Mouse (Mus musculus): ENCODE results near the gene Ric3. TPM values are rescaled to one million over a fixed set of nuclear protein-coding genes. Genes with fewer than 3 reads are reported as not detected.

Ric3 gene
- total RNA-seq, 1 experiment from 2014 or later = 3.3 TPM

DNA sequence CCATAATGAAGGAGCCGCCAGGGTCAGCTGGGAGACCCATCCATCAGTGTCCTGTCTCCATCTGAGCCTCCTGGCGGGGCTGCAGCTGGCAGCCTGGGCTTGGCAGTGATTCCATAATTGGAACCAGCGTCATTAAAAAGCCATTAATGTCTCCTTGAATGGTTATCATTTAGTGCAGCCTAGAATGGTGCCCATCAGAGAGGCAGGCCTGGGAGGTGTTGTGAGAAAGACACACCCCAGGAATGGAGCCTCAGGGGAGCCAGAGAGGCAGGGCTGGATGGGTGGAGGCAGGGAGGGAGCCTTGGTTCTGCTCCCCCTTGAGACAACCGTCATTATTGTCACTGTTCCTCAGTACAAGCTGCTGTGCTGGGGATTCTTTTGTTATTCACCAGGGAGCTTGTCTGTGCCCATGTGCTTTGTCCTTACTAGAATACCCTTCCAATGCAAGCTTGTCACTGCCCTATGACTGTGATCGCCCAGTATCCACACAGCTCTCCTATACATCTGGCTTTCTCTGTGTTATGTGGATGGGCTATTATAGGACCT is 66.7 kb downstream of the Ric3 start:
- no peak for ATAC-seq (replicated peaks in 1 of 2; ENCODE audit: insufficient read depth in 1 of 2, low FRiP score in 2 of 2, low TSS enrichment in 1 of 2, low read depth in 1 of 2, poor library complexity in 2 of 2, severe bottlenecking in 2 of 2)

DNA sequence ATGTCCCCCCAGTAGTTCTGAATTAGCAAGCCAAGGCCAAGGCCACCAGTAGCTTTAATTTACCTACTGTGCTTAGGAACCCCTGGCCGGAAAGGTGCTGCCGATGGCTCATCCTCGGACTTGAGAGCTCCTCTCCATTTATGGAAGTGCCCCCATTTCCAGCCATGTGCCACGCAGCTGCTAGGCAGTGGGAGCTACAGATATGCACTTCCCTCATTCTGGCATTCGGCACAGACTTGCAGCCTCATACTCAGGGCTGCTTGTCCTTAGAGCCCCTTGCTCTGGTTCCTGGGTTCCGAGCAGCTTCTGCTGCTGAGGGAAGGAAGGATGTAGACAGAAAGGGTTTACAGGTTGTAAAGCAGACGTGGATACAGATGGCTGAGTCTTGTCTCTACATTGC is 68.3 kb downstream of the Ric3 start:
- ATAC-seq (replicated peaks in 1 of 2; ENCODE audit: insufficient read depth in 1 of 2, low FRiP score in 2 of 2, low TSS enrichment in 1 of 2, low read depth in 1 of 2, poor library complexity in 2 of 2, severe bottlenecking in 2 of 2) = no peak

DNA sequence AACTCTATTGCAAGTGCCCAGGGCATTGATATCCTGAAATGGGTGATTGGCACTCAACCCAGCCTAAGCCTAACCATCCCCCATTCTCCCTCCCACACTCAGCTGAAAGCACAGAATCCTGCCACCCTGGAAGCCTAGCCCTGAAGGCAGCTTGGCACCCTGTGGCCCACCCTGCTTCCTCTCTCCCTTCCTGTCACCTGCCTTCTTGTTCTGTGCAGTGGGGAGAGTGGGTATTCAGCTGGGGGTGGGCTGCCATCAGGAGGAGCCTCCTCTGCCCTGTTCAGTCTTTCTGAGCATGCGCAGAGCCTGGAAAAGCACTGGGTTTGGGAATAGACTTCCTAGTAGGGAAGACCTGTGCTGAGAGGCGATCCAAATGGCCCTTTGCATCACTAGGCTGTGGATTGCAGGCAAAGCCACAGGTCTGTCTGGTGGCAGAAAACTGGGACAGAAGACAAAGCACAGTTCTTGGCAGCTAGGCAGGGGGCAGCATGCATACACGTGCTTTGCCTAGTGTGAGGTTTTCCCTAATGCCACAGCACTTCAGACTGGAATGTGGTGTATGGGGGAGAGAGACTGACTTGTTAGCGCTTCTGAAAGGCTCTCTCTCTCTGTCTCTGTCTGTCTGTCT is 70.0 kb downstream of the Ric3 start:
- ATAC-seq (replicated peaks in 1 of 2; ENCODE audit: insufficient read depth in 1 of 2, low FRiP score in 2 of 2, low TSS enrichment in 1 of 2, low read depth in 1 of 2, poor library complexity in 2 of 2, severe bottlenecking in 2 of 2) = 0 out of 4 replicates have a peak, but pooled peaks of 1 of the 2 experiments have one; percentile 22

DNA sequence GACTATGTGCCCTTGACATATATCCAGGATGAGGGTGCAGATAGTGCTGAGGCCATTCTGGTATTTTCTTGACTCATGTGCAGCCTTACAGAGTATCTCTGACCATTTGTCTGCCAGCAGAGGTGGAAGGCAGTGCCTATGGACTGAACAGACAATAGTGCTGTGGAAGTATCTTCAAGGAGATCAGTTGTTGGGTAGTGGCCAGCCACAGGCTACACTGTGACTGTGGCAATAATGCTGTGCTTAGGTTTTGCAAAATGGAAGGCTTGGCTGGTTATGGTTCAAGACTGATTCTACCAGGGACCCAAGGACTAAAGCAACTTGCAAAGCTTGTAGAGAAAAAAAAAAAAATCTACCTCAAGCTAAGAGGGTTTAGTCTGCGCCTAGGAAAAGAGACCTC is 70.6 kb downstream of the Ric3 start:
- no peak for ATAC-seq (replicated peaks in 1 of 2; ENCODE audit: insufficient read depth in 1 of 2, low FRiP score in 2 of 2, low TSS enrichment in 1 of 2, low read depth in 1 of 2, poor library complexity in 2 of 2, severe bottlenecking in 2 of 2)

DNA sequence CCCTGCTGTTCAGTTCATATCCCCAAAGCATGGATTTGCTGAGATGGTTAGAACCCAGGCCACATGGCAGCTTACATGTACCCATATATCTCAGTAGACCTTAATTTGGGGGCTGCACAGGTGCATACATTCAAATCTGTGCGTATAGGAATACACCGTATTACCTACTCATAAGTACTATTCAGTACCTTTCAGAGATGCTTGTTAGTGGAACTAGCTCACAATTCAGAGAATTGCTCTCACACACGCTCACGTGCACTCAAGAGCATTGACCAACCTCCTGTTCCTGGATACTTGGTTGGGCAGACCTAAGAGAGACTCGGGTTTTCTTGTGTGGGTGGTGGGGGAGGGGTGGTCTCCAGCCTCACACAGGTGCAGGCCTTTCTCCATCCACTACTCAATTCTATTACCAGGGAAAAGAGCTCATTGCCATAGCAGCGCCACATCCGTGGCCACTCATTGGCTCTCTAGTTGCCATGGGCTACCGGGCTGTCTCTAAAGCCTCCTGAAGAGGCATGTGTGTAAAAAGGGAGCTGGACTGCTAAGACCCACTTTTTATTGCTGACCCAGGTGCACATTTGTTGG is 71.4 kb downstream of the Ric3 start:
- ATAC-seq (replicated peaks in 1 of 2; ENCODE audit: insufficient read depth in 1 of 2, low FRiP score in 2 of 2, low TSS enrichment in 1 of 2, low read depth in 1 of 2, poor library complexity in 2 of 2, severe bottlenecking in 2 of 2) = no peak

DNA sequence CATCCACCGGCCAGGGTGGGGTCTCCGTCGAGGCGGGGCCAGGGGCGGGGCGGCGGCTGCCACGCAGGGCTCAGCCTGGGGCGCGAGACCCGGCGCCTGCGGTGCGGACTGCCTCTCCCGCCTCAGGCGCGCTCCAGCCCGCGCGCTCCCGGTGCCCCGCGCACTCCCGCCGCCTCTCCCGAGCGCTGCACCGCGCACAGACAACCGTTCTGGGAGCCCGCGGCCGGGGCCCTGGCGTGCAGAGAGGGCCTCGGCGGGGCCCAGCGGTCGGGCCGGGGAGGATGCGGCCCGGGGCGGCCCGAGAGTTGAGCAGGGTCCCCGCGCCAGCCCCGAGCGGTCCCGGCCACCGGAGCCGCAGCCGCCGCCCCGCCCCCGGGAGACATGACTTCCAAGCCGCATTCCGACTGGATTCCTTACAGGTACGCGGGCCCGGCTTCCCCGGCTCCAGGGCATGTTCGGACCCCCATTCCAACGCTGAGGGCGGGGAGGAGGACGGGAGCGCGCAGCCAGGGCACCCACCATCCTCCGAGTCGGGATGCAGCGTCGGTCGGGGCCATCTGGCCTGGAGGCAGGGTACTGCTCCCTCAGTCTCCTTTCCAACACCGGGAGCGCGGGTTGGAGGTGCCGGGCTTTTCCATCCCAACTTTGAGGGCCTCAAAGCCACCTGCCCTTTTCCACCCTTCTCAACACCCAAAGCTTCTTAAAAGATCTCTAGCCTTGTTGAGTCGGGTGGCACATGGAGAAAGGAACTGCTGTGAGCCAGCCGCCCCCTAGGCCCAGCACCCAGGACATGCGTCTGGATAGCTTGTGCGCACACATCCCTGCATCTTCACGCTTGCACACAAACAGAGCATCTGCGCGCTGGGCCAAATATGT is 72.2 kb downstream of the Ric3 start:
- no peak for ATAC-seq (replicated peaks in 1 of 2; ENCODE audit: insufficient read depth in 1 of 2, low FRiP score in 2 of 2, low TSS enrichment in 1 of 2, low read depth in 1 of 2, poor library complexity in 2 of 2, severe bottlenecking in 2 of 2)

DNA sequence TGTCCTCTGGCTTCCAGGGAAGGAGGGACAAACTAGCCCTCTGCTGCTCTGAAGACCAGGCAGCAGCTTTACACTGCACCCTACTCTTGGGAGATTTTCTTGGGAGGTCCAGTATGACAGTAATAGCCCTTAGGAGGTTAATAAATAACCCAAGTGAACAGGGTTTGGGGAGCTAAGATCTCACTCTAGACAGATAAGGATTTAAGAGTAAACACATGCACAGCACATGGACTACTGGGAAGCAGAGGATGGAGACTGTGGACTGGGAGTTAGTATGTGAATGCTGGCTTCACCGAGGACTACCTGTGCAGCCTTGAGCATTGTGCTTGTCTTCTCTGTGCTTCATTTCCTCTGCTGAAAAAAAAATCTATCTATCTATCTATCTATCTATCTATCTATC is 73.9 kb downstream of the Ric3 start:
- ATAC-seq (replicated peaks in 1 of 2; ENCODE audit: insufficient read depth in 1 of 2, low FRiP score in 2 of 2, low TSS enrichment in 1 of 2, low read depth in 1 of 2, poor library complexity in 2 of 2, severe bottlenecking in 2 of 2) = no peak

DNA sequence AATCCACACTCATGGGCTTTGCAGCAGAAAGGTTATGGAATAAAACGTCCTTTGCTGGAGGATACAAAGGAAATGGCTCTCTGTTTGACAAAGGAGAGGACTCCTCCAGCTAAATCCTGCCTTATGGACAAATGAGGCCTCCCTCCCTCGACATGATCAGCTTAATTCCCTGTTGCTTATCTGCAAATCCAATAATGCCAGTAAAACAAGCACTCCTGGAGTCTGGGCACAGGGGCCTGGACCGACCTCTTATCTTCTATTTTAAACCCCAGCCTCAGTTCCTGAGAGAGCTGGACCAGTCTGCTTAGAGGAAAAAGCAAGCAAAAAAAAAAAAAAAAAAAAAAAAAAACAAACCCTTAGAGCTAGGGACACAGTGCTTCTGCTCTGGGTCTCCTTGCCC is 79.5 kb downstream of the Ric3 start:
- no peak for ATAC-seq (replicated peaks in 1 of 2; ENCODE audit: insufficient read depth in 1 of 2, low FRiP score in 2 of 2, low TSS enrichment in 1 of 2, low read depth in 1 of 2, poor library complexity in 2 of 2, severe bottlenecking in 2 of 2)

DNA sequence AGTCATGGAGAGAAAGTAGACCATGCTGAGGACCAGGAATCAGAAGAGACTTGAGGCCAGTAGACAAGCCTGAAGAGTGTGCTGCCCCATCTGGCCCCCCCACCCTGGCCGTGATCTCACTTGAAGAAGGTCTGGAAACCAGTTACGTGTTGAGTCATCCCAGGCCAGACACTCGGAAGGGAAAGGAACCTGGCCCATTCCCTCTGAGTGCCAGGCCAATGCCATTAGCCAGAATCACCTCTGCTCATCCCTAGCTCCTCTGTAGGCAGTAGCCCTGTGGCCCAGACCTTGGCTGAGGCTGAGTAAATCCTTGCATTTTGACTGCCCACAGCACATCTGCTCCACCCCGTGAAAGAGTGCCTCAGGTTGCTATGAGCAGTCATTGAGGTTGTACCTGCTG is 81.2 kb downstream of the Ric3 start:
- ATAC-seq (replicated peaks in 1 of 2; ENCODE audit: insufficient read depth in 1 of 2, low FRiP score in 2 of 2, low TSS enrichment in 1 of 2, low read depth in 1 of 2, poor library complexity in 2 of 2, severe bottlenecking in 2 of 2) = no peak

DNA sequence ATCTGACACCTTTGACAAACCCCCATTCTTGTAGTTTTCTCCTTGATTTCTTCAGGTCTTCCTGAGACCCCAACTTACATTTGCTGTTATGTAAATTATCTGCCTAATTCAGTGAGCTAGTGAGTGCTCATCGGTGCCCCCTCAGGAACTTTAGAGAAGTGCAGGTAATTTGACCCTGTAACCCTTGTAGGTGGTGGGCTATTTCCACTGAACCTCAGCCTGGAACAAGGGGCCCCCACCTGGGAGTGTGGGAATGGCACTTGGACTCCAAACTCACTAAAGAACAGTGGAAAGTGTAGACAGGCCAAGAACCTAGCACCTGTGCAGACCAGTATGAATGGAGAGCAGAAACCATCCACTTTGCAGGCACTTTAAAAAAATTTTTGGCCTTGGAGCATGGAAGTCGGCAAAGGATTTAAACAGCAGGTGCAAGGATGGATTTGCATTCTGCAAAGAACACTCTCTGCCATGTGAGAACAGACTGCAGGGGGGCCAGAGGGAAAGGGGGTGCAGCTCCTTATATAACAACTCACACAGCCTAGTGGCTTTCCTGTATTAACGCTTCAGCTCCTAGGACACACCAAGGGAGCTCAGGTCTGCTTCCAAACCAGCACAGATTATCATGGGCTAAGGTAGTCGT is 82.7 kb downstream of the Ric3 start:
- ATAC-seq (replicated peaks in 1 of 2; ENCODE audit: insufficient read depth in 1 of 2, low FRiP score in 2 of 2, low TSS enrichment in 1 of 2, low read depth in 1 of 2, poor library complexity in 2 of 2, severe bottlenecking in 2 of 2) = peak; percentile 65 to 80; a peak in 3 of 4 replicates

DNA sequence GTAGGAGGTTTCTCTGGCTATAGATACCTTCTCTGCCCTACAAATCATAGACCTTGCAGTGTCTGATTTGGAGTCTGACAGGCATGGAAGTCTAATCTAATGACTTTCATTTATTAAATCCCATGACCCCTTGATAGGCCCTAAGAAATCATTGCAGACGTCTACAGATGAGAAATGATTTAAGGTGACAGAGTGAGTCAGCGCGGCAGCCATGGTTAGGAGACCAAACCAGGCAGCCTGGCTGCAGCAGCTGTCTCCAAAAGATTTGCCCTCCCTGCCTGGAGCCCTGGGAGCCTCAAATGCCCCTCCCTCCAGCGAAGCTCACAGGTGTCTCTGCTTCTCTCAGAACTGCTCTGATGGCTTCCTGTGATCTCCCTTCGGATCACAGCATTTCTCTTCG is 87.0 kb downstream of the Ric3 start:
- ATAC-seq (replicated peaks in 1 of 2; ENCODE audit: insufficient read depth in 1 of 2, low FRiP score in 2 of 2, low TSS enrichment in 1 of 2, low read depth in 1 of 2, poor library complexity in 2 of 2, severe bottlenecking in 2 of 2) = no peak

DNA sequence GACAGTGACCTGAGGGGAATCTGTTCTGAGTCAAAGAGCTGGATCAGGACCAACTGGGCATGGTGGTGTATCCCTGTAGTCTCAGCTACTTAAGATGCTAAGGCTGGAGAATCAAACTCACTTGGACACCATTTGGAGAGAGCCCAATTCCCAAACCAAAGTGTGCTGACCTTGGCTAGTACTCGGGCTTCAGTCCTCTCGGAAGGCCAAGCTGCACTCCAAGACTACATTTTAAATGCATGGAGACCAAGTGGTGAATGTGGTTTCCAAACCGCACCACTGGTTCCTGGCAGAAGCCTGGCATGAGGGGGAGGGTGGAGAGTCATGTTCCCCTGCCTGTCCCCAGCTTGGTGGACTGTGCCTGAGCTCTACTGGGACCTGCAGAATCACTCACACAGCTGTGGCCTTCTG is 89.2 kb downstream of the Ric3 start:
- no peak for ATAC-seq (replicated peaks in 1 of 2; ENCODE audit: insufficient read depth in 1 of 2, low FRiP score in 2 of 2, low TSS enrichment in 1 of 2, low read depth in 1 of 2, poor library complexity in 2 of 2, severe bottlenecking in 2 of 2)

DNA sequence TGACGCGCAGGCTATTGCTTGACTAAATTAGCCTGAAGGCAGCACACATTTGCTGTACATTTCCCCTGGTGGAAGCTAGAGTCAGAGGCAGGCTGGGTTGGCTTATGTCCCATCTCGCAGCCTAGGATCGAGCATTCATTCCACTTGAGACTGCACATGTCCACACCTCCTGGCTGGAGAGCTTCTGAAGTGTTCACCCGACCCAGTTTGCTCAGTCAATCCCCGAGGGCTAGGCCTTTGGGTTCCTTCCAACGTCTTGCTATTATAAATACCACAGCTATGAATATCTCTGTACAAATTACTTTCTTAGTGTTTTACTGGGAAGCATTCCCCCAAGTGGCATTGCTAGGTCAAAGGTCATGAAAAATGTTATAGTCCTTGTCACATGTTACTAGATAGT is 89.9 kb downstream of the Ric3 start:
- no peak for ATAC-seq (replicated peaks in 1 of 2; ENCODE audit: insufficient read depth in 1 of 2, low FRiP score in 2 of 2, low TSS enrichment in 1 of 2, low read depth in 1 of 2, poor library complexity in 2 of 2, severe bottlenecking in 2 of 2)

DNA sequence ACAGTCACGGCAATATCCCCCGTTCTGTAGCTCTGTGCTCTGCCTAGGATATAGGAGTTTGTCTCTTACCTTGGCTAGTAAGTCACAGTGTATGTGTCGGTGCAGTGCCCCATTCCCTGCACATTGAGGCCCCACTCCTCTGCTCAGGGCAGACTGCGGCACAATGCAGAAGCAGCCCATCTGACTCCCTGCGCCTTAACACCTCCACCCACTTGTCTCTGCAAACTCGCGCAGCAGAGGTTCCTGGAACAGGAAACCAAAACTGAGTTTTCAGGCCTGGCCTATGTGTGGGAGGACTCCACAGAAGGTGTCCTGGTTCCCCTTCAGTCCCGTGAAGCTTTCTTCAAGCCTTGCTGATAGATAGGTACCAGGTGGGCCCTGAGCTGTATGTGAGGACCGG is 91.9 kb downstream of the Ric3 start:
- ATAC-seq (replicated peaks in 1 of 2; ENCODE audit: insufficient read depth in 1 of 2, low FRiP score in 2 of 2, low TSS enrichment in 1 of 2, low read depth in 1 of 2, poor library complexity in 2 of 2, severe bottlenecking in 2 of 2) = 0 out of 4 replicates have a peak, but pooled peaks of 1 of the 2 experiments have one; percentile 22

DNA sequence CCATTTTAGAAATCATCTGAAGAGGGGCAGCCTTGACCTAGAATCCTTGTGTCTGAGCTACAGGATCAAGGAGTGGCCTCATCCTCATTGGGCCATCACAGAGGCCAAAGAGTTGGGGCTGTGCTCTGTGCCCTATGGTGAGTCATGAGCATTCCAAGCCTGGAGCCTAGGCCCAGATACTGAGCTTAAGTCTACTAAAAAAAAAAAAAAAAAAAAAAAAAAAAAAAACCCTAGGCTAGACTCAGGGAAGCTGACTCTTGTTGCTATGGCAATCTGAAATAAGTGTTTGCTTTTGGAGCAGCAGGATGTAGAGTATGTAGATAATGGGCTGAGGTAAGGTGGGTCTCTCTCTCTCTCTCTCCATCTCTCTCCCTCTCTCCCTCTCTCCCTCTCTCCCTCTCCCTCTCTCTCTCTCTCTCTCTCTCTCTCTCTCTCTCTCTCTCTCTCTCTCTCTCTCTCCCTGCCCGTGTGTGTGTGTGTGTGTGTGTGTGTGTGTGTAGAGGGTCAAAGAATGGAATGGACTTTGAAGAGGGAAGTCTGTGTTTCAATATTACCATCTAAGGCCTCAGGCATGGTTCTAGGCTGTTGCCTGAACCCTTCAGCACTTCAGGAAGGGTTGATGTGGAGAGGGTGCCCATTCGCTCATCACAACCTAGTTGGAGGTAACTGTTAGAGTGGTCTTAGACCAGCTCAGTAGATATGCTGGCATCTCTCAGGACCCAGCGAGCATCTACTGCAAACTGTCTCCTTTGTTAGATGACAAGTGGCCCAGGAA is 97.0 kb downstream of the Ric3 start:
- ATAC-seq (replicated peaks in 1 of 2; ENCODE audit: insufficient read depth in 1 of 2, low FRiP score in 2 of 2, low TSS enrichment in 1 of 2, low read depth in 1 of 2, poor library complexity in 2 of 2, severe bottlenecking in 2 of 2) = no peak
